Mouse (Mus musculus): Measurements from ENCODE around the gene Tmem120a.
A peak's percentile ranks its signal among the peaks of the same experiment; 100 is the strongest.

Gene Tmem120a

DNA sequence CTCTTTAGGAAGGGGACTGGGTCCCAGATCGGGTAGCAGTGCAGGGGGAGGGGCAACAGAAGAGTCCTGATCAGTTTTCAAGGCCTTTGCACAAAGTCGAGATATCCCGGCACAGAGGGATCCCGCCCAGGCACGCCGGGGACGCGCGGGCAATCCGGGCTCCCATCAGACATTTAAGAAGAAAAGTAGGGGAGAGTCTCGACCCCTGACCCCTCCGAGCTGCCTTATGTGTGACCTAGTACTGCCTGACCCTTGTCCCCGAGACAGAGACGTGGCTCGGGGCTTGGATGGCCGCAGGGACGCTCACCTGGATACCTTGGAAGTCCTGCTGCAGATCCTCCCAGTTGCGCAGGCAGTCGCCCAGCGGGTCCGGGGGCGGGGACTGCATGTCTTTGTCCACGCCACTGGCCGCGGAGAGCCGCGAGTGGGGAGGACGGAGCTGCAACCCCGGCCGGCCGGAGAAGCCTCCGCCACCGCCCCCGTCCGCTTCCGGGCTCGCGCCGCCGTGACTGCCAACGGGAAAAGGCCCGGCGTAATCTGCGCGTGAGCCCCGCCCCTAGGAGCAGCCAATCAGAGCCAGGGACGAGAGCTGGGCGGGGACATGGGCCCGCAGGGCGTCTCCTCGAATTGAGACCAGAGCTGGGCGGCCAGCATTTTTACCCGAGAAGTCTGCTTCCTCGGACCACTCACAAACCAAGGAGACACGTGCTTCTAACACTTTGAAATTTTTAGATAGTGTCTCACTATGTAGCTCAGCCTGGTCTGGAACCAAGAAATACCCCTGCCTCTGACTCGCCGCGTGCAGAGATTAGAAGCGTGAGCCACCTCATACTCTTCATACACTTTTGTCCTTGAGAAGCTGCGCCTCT lies at the start of gene Tmem120a:
Gene Tmem120a (minus strand): TSS at position 708 of the 869 bp plus-strand sequence.
- DNase-seq (ENCODE audit: low spot score in 2 of 2): peak; percentile 93 to 95

DNA sequence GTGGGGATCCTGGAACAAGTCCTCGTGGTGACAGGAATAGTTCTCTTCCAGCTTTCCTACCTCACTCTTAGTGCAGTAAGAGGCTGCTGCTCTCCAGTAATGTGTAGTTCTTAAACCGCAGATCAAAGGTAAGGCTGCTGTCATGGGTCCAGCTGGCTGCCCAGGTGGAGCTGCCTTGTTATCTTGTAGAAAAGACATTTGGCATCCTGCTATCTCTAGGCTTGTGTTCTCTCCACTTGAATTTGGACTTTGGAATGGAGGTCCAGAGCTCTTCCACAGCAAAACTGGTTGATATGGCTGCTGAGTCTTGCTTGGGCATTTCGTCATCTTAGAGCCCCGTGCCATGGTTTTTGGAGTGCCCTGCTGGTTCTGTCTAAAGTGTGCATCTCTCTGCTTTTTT lies 38.7 kb upstream of the Tmem120a start:
- no peak for DNase-seq (ENCODE audit: low spot score in 2 of 2)

DNA sequence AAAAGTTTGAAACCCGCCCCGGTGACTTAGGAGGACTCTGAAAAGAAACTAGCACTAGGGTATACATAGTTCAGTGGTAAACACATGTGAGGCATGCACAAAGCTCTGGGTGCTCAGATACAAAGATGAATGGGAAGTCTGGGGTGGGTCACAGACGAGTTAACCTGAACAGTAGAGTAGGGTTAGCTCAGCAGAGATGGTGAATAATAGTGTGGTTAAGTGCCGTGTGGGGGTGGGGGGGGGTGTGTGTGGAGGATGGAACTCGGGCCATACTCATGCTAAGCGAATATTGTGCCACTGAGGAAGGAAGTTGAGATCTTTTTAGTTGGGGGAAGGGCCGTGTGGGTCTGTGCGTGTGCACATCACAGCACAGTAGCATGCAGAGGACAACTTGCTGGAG lies 36.1 kb upstream of the Tmem120a start:
- DNase-seq (ENCODE audit: low spot score in 2 of 2): no peak

DNA sequence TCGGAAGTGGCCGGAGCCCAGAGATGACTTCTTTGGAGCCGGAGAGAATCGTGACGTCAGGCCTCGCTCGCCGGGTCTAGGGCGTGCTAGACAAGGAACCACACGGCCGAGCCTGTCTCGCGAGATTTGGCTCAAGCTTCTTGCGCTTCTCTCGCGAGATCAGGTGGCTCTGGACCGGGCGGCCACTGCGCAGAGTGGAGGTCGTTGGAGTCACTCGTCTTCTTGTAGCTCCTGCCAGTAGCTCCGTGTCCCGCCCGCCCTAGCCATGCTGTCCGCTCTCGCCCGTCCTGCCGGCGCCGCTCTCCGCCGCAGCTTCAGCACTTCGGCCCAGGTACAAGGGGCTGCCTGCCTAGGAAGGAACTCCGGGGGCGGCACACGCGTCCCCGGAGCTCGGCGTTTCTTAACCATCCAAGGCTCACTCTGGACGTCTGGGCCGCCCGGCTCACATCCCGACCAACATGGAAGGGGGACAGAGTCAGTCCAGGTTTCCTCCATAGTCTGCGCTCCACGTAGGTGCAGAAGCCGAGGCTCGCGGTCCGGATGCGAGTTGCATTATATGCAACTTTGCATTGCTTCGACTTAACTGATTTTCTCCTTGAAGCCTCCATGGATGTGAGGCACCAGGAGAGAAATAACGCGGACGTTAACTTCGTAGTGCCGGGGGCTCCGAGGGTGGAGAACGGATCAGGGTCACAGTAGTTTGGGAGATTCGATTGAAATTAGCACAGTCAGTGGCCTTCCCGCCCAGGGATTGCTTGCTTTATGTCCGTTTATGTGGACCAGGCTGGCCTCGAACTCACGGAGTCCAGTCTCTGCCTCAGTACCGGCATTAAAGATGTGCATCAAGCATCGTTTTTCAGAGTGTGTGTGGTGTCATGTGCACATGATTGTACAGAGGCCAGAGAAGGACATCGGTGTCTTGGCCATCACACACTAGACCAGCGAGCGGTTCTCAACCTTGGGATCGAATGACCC lies 34.5 kb upstream of the Tmem120a start, which contains the start of gene Mdh2:
Gene Mdh2 (plus strand): TSS at position 10 of the 975 bp plus-strand sequence.
- DNase-seq (ENCODE audit: low spot score in 2 of 2): peak; percentile 99

DNA sequence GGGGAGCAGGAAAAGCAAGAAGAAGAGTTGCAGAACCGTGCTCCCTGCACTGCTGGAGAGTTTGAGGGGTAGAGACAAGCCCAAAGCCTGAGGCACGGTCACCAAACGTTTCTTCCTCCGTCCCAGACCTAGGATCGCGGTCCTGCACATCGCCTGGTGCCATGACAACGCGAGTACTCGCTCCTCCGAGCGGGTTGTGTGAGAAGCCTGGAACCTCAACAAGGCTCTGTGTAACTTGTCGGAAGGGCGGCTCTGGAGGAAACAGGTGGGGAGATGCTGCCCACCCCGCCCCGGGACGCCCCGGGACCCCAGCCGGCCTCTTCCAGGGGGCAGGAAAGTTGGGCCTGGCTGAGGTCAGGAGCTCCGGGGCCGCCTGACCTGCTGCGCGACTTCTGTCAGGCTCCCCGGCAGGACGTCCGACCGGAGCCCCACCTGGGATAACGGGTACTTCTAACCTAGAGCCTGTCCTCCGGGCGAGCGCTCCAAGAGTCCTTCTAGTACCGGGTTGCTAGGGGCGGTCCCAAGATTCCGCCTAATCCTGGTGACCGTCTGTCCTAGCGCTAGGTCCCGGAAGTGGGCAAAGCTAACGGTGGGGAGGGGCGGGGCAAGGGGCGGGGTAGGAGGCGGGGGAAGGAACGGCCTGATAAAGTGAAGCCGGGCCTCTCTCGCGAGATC lies 33.7 kb upstream of the Tmem120a start, which contains the start of gene Styxl1:
Gene Styxl1 (minus strand): TSS at position 590 of the 675 bp plus-strand sequence.
- DNase-seq (ENCODE audit: low spot score in 2 of 2): no peak

DNA sequence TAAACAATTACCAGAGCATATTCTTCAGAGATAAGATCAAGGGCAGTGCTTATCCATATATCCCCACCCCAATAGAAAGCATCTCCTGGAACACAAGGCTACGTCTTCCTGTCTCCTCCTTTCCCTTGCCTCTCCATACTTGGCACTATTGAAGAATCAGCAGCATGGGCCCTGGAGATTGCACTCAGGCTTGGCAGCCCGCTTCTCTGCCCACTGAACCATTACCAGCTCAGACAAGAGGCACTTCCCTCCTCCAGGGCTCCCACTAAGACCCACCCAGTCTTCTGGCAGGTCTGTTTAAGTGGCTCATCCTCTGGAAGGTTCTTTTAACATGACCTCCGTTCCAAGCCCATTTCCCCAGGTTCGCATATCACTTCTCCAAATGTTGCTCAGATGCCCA lies 32.3 kb upstream of the Tmem120a start:
- DNase-seq (ENCODE audit: low spot score in 2 of 2): no peak

DNA sequence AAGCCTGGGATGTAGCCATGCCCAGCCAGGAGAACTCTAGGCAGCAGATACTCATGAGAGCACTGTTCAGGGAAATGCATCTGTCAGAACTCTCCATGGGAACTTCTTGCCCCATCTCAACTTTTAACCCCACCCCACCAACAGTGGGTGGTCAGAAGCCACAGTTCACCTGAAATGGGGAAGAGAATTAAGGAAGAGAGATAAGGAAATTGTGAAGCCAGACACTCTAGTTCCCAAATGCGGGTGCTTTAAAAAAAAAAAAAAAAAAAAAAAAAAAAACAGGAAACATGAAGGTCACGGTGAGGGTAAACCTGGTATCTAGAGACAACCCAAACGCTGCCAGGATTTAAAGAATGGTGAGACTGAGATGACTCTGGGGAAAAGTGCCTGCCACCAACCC lies 28.3 kb upstream of the Tmem120a start:
- DNase-seq (ENCODE audit: low spot score in 2 of 2): no peak

DNA sequence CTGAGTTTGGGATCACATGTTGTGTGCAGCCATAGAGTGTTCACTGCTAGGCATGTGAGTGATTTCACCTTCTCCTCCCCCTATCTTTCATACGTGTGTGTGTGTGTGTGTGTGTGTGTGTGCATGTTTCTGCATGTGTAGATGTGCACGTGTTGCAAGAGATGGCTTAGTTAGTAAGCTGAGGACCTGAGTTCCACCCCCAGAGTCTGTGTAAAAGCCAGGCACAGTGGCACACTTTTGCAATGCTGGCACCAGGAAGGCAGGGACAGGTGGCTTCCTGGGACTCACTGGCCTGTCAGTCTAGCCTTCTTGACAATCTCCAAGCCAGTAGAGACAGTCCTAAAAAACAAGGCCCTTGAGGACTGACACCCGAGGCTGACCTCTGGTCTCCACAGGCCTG lies 20.7 kb upstream of the Tmem120a start:
- DNase-seq (ENCODE audit: low spot score in 2 of 2): no peak

DNA sequence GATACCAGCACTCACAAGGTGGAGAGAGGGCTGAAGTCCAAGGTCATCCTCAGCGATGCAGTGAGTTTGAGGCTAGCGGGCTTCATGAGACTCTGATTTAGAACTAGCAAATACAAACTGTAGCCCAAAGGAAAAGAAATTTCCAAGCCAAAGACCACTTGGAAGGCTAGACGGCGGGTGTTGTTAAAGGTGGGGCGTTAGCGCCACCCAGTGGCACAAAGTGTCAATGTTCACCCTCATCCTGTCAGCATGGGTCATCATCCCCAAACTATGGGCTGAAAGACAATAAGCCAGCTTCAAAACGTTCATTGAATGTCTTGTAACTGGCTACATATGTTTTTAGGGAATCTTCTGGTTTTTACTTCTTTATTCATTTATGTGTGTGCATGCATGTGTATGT lies 19.3 kb upstream of the Tmem120a start:
- peak; percentile 52 to 81 for DNase-seq (ENCODE audit: low spot score in 2 of 2)

DNA sequence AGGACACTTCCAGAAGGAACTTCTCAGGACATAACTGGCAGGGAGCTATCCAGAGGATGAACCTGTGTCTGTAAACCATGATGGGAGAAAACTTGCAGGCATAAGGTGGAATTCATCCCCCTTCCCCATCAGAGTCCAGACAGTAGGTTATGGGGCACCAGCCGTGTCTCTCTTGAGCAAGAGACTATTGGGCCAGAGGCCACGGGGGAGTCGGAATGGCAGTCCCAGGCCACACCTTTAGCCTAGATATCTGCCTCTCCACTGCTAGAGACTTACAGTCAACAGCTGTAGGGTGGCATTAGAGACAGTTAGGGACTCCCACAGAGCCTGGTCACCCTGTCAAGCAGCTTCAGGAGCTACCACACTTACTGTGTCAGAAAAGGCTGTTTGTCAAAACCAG lies 17.6 kb upstream of the Tmem120a start:
- DNase-seq (ENCODE audit: low spot score in 2 of 2): no peak

DNA sequence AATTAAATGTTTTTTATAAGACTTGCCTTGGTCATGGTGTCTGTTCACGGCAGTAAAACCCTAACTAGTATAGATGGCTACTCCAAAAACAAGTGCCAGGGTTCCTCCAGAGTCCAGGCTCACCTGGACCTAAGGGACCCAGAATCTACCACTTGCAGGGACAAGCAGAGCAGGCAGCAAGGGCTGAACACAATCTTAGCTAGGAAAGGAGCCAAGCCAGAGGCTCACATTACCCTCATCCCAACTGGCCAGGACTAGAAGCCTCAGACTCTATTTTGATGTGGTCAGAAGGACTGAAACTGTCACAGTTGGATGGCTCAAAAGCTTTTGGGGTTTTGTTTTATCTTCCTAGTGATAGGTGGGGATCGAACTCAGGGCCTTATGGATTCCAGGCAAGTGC lies 7.3 kb upstream of the Tmem120a start:
- no peak for DNase-seq (ENCODE audit: low spot score in 2 of 2)

DNA sequence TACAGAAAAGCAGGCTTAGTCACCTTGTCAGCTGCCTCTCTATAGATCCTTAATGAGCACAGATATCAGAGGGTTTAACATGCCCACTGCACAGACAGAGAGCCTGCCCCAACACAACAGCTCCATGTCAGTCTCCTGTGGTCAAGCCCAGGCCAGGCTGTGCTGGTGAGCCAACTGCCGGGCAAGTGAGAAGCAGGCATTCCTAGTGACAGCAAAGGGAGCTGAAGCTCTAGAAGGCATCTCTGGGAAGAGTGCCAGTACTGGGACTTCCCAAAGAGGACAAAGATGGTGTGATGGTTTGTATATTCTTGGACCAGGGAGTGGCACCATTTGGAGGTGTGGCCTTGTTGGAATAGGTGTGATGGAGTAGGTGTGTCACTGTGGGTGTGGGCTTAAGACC lies 6.8 kb upstream of the Tmem120a start:
- DNase-seq (ENCODE audit: low spot score in 2 of 2): no peak

DNA sequence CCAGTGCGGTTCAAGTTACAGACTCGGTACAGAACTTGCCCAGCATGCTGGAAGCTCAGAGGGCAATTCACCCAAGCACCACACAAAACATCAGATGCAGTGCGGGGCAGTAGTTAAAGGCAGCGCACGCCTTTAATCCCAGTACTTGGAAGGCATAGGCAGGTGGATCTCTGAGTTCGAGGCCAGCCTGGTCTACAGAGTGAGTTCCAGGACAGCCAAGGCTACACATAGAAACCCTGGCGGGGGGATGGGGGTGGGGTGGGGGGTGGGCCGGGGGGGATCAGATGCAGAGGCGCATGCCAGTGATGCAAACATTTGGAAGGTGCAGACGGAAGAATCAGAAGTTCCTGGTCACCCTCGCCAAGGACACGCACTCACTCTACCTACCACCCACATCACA lies 494 bp upstream of the Tmem120a start:
- DNase-seq (ENCODE audit: low spot score in 2 of 2): no peak

DNA sequence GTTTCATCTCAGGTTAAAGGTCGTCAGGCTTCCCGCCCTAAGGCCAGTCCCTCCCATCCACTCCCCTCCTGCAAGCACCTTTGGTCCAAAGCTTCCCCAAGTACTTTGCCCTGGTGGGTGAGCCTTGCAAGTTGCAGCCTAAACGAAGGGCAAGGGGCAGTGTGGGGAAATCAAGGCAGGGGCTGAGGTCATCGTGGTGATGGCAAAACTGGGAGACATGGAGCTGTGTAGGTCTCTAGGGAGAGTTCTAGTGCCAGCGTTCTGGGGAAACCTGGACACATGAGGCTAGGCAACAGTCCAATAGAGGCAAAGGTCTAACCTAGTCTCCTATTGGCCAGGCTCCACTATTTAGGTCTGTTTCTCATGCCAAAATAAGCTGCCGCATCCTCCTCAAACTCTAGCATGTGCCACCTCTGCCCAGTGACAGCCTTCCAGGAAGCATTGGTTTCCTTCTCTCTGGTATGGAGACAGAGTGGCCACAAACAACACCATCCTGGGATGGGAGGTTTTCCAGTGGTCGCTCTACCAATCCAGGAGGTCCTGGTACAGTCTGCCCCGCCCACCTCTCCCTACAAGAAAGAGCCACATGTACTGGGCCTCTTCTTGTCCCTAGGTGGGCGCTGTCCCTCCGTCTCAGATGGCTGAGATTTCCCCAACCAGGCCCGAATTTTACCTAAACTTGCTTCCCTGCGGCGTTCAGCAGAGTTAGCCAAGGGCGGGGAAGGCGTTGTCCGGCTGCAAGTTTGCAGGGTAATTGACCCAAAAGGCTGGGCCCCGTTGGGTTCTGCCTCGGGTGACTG lies 1.1 kb downstream of the Tmem120a start:
- DNase-seq (ENCODE audit: low spot score in 2 of 2): no peak

DNA sequence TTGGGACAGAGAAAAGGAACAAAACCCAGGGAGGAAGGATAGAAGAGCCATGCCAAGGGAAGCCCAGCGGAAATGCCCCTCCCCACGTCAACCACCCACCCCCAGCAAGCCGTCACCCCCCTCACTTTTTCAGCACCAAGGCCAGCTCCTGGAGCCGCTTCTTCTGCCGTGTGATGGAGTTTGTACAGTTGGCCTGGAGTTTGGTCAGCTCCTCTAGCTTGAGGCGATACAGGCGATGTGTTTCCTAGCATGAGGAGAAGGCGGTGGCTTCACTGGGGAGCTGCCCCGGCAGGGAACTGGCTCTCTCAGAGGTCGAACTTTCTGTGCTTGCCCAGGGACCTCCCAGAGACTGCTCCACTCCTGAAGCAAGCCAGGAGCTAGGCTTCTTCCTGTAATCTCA lies 2.1 kb downstream of the Tmem120a start:
- no peak for DNase-seq (ENCODE audit: low spot score in 2 of 2)

DNA sequence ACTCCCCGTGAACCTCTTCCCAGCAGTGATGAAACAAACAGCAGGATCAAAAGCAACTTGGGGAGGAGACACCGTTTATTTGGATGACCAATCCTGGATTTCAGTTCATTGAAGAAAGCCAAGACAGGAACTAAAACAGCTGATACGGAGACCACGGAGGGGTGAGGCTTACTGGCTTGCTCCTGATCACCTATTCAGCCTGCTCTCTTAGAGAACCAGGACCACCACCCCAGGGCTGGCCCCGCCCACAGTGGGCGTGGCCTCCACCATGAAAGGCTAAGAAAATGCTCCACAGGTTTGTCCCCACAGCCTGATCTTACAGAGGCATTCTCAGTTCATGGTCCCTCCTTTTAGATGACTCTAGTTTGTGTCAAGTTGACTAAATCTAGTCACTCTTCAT lies 6.0 kb downstream of the Tmem120a start:
- no peak for DNase-seq (ENCODE audit: low spot score in 2 of 2)

DNA sequence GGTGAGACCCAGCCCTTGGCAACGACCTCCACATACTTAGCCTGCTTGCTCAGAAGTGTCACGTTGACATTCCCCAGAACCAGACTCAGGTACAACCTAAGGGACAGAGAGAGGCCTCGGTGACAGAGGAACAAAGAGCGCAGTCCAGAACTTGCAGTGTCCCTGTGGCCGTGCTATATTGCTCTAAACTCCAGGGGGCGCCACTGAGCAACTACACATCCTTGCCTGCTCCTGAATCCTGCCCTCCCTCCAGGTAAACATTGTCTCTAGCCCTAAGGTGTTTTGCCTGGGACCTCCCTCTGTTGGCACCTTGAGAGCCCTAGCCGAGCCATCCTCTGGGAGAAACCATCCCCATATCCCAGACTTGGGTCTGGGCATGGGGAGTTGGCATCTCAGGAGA lies 7.1 kb downstream of the Tmem120a start:
- DNase-seq (ENCODE audit: low spot score in 2 of 2): no peak

DNA sequence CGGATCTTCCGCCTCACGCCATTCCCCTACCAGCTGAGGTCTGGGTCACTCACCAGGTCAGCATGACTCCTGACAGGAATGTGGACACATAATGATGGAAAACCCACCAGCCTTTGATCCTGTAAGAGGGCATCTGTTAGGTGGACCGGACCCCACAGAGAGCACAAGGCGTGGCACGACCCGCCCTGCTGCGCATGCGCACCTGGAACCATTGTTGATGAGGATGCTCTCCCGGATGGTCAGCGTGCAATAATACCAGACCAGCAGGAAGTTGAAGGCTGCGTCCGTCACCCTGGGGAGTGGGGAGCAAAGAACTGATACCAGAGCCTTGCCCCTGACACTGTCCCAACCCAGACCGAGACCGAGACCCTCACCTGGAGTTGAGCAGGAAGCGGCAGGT lies 7.7 kb downstream of the Tmem120a start:
- no peak for DNase-seq (ENCODE audit: low spot score in 2 of 2)

DNA sequence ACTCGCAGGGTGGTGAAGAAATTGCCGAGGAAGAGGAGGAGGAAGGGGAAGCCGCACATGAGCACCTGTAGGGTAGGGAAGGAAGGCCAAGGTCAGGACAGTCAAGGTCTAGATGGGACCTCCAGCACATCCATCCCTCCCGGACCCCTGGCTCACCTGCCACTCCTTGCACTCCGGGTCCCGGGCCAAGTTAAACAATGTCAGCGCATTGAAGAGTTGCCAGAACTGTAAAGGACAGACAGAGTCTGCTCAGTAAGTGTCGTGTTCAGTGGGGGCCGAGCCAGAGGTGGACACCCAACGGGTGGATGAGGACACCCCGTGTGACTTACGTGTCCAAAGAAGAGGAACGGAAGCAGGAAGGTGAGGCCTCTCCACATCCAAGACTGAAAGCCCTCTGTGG lies 8.5 kb downstream of the Tmem120a start:
- no peak for DNase-seq (ENCODE audit: low spot score in 2 of 2)

DNA sequence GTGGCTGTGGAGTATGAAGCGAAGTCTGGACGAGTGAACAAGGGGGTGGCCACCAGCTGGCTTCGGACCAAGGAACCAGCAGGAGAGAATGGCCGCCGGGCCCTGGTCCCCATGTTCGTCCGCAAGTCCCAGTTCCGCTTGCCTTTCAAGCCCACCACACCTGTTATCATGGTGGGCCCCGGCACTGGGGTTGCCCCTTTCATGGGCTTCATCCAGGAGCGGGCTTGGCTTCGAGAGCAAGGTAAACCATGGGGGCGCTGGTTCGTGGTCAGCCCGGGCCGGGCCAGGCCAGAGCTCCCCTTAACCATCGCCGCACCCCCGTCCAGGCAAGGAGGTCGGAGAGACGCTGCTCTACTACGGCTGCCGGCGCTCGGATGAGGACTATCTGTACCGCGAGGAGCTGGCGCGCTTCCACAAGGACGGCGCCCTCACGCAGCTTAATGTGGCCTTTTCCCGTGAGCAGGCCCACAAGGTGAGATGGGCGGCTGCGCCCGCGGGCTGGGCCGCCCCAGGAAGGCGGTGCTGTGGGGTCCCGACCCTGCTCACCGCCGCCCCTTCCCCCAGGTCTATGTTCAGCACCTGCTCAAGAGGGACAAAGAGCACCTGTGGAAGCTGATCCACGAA lies 10.1 kb downstream of the Tmem120a start:
- no peak for DNase-seq (ENCODE audit: low spot score in 2 of 2)

DNA sequence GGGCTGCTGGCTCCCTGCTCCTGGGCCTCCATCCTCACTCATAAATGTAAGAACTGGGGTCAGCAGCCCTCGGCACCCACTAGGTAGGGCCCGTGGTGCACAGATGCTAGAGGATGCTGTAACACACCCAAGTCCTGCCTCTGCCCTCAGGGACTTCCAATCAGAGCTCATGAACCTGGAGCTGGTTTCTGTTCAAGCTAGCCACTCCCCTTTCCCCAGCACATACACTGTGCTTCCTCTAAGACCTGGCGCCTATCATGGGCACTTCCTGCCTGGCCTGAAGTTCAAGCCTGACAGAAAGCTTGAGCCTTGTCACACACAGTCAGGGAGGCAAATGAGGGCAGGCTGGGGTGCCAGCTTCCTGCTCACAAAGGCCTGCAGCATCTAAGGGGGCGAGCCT lies 11.2 kb downstream of the Tmem120a start:
- no peak for DNase-seq (ENCODE audit: low spot score in 2 of 2)
